In the genomic region with DNA sequence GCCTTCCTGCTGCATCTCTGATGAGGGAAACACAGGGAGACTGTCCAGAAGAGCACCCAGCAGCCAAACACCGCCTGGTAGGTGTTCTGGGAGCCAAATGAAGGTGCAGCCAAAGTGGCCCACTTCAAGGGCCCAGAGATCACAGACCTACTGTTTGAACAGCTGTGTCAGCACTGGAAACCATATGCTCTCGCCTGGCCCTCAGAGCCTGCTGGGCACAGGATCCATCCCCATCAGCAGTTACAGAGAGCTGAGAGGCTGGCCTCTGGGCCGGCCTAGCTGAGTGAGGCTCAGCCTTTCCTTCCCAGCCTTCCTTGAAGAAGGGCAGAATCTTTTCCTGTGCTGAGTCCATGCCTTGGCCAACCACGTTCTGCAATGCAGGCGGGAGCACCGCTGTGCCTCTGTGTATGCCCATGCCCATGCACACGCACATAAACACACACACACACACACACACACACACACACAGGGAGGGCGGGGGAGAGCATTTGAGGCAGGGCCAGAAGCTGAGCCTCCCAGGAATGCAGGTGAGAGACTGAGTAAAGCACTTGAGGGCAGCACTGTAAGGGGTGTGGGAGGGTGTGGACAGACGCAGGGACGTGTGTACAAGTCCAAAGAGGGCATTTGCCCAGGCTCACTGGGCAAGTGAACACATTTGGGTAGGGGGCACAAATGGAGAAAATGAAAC, we compare ENCODE assay signal across 16 mouse cellular contexts. TPM values are rescaled to one million over a fixed set of nuclear protein-coding genes. Genes with fewer than 3 reads are reported as not detected.
A peak's percentile ranks its signal among the peaks of the same experiment; 100 is the strongest.
DNase-seq lines count a peak whose midpoint lies in the region; ATAC-seq and TF ChIP-seq lines count a peak whose summit lies in the region.
"Had no signal": no experiment of that assay in that cellular context is flagged by ENCODE, and none has a peak within 500 bp of the region (broad histone marks: within the 10 kb centered on the region; RNA-seq: fewer than 3 reads in every experiment).

No protein-coding gene starts in this region.

- H3K4me3 ChIP-seq in forebrain, embryonic 10.5 days, result no peak overlapping the region
- H3K4me3 ChIP-seq in forebrain, embryonic 14.5 days (ENCODE audit: low read depth, low read length), result no peak overlapping the region
- H3K4me3 ChIP-seq in myocyte, result no peak overlapping the region

- TF ChIP-seq POLR2A in myocyte (IDR thresholded peaks at IDR 0.05; ENCODE audit: insufficient read length, low read depth), result peak; percentile 28

- no peaks in the 10 kb centered on the region for H3K9me3 ChIP-seq in forebrain, embryonic 10.5 days
- no peaks in the 10 kb centered on the region for H3K9me3 ChIP-seq in forebrain, embryonic 14.5 days (replicated peaks; ENCODE audit: control insufficient read depth, low read length)

- ATAC-seq in forebrain, embryonic 14.5 days, result no peak
- no peak for ATAC-seq in activated CD4-positive, CD25-positive, alpha-beta regulatory T cell, adult 4 months
- ATAC-seq: forebrain, postnatal 0 days had no signal

- H3K9ac ChIP-seq in forebrain, embryonic 14.5 days (ENCODE audit: low read length), result no peak overlapping the region
- H3K9ac ChIP-seq: forebrain, postnatal 0 days had no signal

- peaks cover 58% of the 10 kb centered on the region for H3K36me3 ChIP-seq in forebrain, embryonic 10.5 days (replicated peaks)
- H3K36me3 ChIP-seq in forebrain, embryonic 14.5 days (ENCODE audit: control insufficient read depth, insufficient read depth, low read length), result peaks cover 39% of the 10 kb centered on the region
- peaks cover 31% of the 10 kb centered on the region for H3K36me3 ChIP-seq in myocyte (ENCODE audit: control insufficient read depth, insufficient read depth)

- DNase-seq in forebrain, embryonic 10.5 days (ENCODE audit: extremely low spot score, low spot score), result no peak
- no peak for DNase-seq in forebrain, embryonic 14.5 days (ENCODE audit: low spot score)
- DNase-seq in lung, adult 18-20 months, result peak; percentile 81 to 85
- DNase-seq in lung, postnatal 10 days, result no peak
- DNase-seq in cerebellum, postnatal 25 days, result peak; percentile 37 to 43
- no peak for DNase-seq in adrenal gland, postnatal 4 days (ENCODE audit: low spot score in 2 of 2)
- DNase-seq: adrenal gland, adult 8-10 months; forebrain, postnatal 0 days; heart, postnatal 4 days; kidney, adult 9 months; layer of hippocampus, adult 9-11 months; right cerebral cortex, adult 18-20 months; thymus, postnatal 4 days had no signal

- 76% methylated on average over 10 of the region's 10 CpGs for WGBS in forebrain, embryonic 10.5 days
- WGBS in forebrain, embryonic 14.5 days, result 89% methylated on average over 10 of the region's 10 CpGs

- no peaks in the 10 kb centered on the region for H3K27me3 ChIP-seq in forebrain, embryonic 10.5 days (ENCODE audit: poor library complexity, severe bottlenecking)
- H3K27me3 ChIP-seq in forebrain, embryonic 14.5 days (replicated peaks; ENCODE audit: control insufficient read depth, insufficient read depth, low read length), result no peaks in the 10 kb centered on the region
- no peaks in the 10 kb centered on the region for H3K27me3 ChIP-seq in myocyte (ENCODE audit: control insufficient read depth, insufficient read depth, insufficient read length)

- H3K79me2 ChIP-seq in myocyte (ENCODE audit: control insufficient read depth, insufficient read depth), result peaks cover 58% of the 10 kb centered on the region

- H3K4me1 ChIP-seq in forebrain, embryonic 10.5 days, result peaks cover 19% of the 10 kb centered on the region
- no peaks in the 10 kb centered on the region for H3K4me1 ChIP-seq in forebrain, embryonic 14.5 days (ENCODE audit: control insufficient read depth, insufficient read depth, low read length)

- peak overlapping the region; percentile 7; the same call in 1 of the 2 replicates for H3K27ac ChIP-seq in forebrain, embryonic 10.5 days
- H3K27ac ChIP-seq in forebrain, embryonic 14.5 days (ENCODE audit: low read depth, low read length), result no peak overlapping the region

- H3ac ChIP-seq in myocyte (ENCODE audit: control insufficient read depth, insufficient read length), result no peak overlapping the region

- no peak overlapping the region for H3K4me2 ChIP-seq in forebrain, embryonic 14.5 days (ENCODE audit: low read length)
- no peak overlapping the region for H3K4me2 ChIP-seq in myocyte (ENCODE audit: low read depth)

TF ChIP-seq in myocyte, 11 proteins besides CTCF, POLR2A, EP300 and RAD21:
- TF ChIP-seq MYOG (IDR thresholded peaks at IDR 0.05; ENCODE audit: control insufficient read depth in 1 of 3, insufficient read depth in 1 of 3, insufficient read length in 2 of 3, low read depth in 2 of 3), result peak in 1 of 3 experiments; percentile 38
- TF ChIP-seq USF1 (IDR thresholded peaks at IDR 0.05; ENCODE audit: low read depth), result no peak

RNA-seq across cellular contexts. Expression of a gene that starts 8.2 kb away (rescaled TPM):
- 71.5 and 71.8 TPM in 2 replicates for polyA plus RNA-seq in forebrain, embryonic 10.5 days (2016; fragmentation: Nextera tagmentation; extraction: Ambion mirVana)
- 39.6 and 53.5 TPM in 2 replicates for polyA plus RNA-seq in forebrain, embryonic 14.5 days (2014; fragmentation: Nextera tagmentation; extraction: Ambion mirVana)
- polyA plus RNA-seq in myocyte (2012; fragmentation: generic; extraction: Trizol), result 148 TPM
- 10 to 100 TPM; 67.3 to 72.8 TPM for total RNA-seq in adrenal gland, postnatal 4 days (2021)
- polyA plus RNA-seq in activated CD4-positive, CD25-positive, alpha-beta regulatory T cell, adult 4 months (2017; shearing (Covaris generic)), result 10 to 100 TPM; 44.3 to 47.1 TPM

RNA-seq across cellular contexts. Expression of a gene that starts 55.6 kb away (rescaled TPM):
- polyA plus RNA-seq in forebrain, embryonic 10.5 days (2016; fragmentation: Nextera tagmentation; extraction: Ambion mirVana), result not detected in 2 replicates
- 0.06 TPM in 1 of 2 replicates, not detected in the other for polyA plus RNA-seq in forebrain, embryonic 14.5 days (2014; fragmentation: Nextera tagmentation; extraction: Ambion mirVana)
- not detected for polyA plus RNA-seq in myocyte (2012; fragmentation: generic; extraction: Trizol)
- under 1 TPM in 1 of 2 experiments, not detected in 1; 0.11 TPM for total RNA-seq in adrenal gland, postnatal 4 days (2021)
- under 1 TPM in 1 of 2 experiments, not detected in 1; 0.13 TPM for polyA plus RNA-seq in activated CD4-positive, CD25-positive, alpha-beta regulatory T cell, adult 4 months (2017; shearing (Covaris generic))
- total RNA-seq: forebrain, postnatal 0 days; heart, postnatal 4 days had no signal
- polyA plus RNA-seq: neural tube, embryonic 11.5 days had no signal

Comparison
In these comparisons a context has a peak if more than half of its experiments do, and no peak if none do; other contexts are left out.
1. DNase-seq: peak in lung, adult 18-20 months (2 of 2) and cerebellum, postnatal 25 days (2 of 2); none in forebrain, embryonic 10.5 days (single experiment), forebrain, embryonic 14.5 days (single experiment), lung, postnatal 10 days (single experiment) and adrenal gland, postnatal 4 days (0 of 2).